Mouse (Mus musculus): Measurements from ENCODE around the gene Arl2.
"Not testable (repeated sequence)": the region's sequence is repeated elsewhere in the genome, so short reads cannot be mapped to it uniquely, and the experiment has no call there.

Arl2 gene

DNA sequence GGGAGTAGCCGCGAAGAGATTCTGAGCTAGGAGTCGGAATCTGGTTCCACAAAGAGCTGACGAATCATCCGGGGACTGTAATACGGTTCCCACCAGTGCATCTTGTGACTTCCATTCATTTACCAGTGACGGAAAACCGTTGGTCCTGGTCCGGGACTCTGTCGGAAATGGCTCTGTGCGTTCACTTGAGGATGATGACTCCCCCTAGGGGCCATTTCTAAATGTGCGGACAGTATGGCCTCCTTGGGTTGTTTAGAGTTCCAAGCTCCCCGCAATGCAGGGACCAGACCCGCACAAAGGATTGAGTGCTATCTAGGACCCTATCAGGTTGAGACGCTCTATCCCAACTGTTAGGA is at the start of gene Arl2:
Gene Arl2, minus strand, starts transcription at position 155 of the 356 bp plus-strand sequence.
- in situ Hi-C loops (cut with MboI; ENCODE audit: low sequenced_read_pairs): no loop called here

DNA sequence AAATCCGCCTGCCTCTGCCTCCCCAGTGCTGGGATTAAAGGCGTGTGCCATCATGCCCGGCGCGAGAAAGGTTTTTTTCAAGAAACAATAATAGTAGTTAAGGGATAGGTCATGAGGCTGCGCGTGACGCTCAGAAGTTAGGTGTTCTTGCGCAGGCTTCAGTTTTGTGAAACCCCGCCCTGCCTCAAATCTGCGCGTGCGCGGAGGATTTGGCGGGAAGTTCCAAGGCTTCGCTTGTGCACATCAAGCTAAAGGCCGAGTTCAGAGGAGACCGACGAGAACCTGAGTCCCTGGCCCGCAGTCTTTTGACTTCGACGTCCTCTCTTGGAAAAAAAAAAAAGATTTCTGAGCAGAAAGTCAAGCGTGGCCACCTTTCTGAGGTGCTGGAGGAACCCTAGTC is 42.8 kb upstream of the Arl2 start, which contains the start of gene Majin:
Gene Majin, plus strand, starts transcription at position 258 of the 400 bp plus-strand sequence.
- in situ Hi-C loops (cut with MboI; ENCODE audit: low sequenced_read_pairs): no loop called here

DNA sequence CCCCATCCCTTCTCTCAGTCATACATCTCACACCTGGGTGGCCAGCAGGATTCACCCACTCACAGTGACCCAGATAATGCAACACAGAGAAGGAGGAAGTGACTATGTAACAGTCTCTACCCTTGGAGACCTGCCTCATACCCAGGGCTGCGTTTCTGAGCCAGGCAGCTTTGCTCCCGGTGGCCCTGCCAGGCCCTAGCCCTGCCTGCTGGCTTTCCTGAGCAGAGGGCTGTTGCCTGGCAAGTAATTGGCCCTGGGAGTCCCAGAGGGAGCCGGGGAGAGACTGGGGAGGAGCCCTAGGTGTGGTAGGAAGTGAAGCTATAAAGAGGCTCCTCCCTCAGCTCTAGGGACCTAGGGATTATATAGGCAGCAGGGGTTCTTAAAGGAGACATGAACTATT is 41.2 kb upstream of the Arl2 start:
- in situ Hi-C loops (cut with MboI; ENCODE audit: low sequenced_read_pairs): no loop called here

DNA sequence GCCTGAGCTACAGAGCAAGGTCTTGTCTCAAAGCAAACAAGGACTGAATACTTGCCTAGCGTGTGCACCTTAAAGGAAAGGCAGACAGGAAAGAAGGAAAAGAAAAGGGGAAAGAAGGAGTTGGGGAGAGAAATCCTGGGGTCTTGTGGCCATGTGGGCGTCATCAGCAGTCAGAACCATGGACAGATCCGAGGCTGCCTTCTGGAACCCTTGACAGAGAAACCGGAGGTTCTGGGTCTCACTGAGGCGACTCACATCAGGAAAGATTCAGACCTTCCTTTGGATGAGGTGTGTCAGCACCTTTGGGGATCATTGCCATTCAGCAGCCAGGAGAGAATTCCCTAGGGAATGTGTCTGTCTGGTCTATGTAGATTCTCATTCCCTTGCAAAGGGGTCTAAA is 40.3 kb upstream of the Arl2 start:
- in situ Hi-C loops (cut with MboI; ENCODE audit: low sequenced_read_pairs): no loop called here

DNA sequence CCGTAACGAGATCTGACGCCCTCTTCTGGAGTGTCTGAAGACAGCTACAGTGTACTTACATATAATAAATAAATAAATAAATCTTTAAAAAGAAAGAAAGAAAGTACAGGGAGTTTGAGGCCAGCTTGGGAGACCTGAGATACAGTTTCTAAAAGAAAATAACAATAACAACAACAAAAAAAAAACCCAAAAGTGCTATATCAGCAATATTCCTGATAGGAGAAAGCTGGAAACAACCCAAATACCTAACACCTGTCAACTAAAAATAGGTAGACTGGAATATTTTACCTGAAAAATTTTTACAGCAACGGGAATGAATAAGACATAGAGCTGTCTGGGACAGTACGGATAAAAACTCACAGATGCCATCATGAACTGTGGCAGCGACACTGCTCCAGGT is 37.4 kb upstream of the Arl2 start:
- in situ Hi-C loops (cut with MboI; ENCODE audit: low sequenced_read_pairs): no loop called here

DNA sequence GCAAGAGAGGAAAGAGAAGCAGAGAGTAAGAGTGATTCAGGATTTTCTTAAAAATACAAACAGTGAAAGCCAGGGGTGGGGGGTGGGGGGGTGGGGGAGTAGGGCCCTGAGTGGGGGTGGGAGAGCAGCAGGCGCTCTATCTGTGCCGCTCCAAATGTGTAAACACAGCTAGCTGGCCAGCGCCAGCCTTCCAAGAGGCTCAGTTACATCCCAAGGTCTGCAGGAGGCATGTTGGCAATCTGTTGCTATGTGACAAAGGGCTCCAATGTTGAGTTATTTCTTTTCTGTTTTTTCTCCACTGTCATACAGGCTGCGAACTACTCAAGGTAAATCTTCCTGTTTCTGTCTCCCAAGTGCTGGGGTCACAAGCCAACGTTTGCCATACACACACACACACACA is 33.4 kb upstream of the Arl2 start:
- in situ Hi-C loops (cut with MboI; ENCODE audit: low sequenced_read_pairs): no loop called here

DNA sequence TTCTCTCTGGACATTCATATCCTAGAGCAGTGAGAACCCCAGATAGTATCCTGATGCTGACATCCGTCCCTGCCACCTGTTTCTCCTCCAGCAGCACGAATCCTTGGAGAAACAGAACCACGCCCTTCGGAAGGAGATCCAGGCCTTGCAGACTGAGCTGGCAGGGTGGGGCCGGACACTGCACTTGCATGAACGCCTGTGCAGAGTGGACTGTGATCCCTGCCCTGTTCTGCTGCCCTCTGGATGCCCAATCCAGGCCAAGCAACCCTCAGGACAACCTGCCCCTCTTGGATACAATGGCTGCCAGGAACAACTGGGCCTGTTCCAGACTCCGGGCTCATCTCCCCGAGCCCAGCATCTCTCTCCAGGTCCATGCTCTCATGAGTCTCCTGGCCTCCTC is 29.9 kb upstream of the Arl2 start:
- in situ Hi-C loops (cut with MboI; ENCODE audit: low sequenced_read_pairs): no loop called here

DNA sequence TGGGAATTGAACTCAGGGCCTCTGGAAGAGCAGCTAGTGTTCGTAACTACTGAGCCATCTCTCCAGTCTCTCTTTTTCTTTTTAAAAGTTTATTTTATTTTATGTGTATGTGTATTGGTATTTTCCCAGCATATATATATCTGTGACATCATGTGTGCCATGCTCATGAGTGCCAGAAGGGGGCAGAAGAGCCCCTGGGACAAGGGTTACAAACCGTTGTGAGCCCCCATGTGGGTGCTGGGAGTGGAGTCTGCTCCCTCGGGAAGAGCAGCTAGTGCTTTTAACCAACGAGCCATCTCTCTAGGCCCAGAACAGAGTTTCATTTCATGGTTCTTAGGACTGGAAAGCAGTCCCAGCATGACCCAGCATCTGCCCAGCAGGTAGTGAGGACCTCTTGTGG is 25.4 kb upstream of the Arl2 start:
- in situ Hi-C loops (cut with MboI; ENCODE audit: low sequenced_read_pairs): no loop called here

DNA sequence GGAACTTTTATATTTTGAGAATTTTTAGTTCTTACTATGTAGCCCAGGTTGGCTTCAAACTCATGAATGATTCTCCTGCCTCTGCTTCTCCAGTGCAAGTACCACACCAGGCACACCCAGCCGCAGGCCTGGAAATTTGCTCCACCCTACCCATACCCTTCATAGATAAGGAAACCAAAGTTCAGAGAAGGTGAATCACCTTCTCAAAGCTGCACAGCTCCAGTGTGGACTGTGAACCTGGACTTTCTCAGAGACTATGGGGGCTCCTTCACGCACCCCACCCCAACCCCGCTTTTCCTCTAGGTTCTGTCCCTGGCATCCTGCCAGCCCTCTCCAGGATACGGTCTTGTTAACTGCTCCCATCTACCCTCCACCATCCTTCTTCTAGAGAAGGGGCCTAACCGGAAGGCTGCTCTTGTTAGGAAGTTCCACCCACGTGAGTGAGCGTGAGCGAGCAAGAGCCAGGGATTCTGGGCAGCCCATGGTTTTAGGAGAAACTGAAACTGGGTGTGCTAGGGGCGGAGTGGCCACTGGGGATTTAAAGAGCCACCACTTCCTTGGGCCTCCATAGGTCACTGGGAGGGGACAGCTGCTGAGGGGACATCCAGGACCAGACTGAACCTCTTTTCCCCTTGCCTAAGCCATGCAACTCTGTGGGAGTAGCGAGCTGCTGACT is 22.7 kb upstream of the Arl2 start:
- in situ Hi-C loops (cut with MboI; ENCODE audit: low sequenced_read_pairs): no loop called here

DNA sequence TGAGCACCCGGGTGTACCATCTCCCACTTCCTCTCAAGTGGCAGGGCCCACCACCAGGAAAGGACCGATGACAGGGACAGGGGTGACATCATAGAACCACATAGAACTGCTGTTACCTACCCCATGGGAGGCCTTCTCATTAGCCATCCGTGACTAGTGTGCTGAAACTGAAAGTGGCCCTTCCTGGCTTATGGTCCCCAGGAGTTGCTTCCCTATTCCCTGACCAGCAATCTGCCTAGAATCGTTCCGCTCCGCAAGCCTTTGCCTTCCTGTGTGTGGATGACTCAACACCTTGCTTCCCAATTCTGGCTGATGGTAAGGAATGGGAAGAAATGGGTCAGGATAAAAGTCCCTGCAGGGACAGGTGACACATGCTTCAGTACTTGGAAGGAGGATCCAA is 15.9 kb upstream of the Arl2 start:
- in situ Hi-C loops (cut with MboI; ENCODE audit: low sequenced_read_pairs): no loop called here

DNA sequence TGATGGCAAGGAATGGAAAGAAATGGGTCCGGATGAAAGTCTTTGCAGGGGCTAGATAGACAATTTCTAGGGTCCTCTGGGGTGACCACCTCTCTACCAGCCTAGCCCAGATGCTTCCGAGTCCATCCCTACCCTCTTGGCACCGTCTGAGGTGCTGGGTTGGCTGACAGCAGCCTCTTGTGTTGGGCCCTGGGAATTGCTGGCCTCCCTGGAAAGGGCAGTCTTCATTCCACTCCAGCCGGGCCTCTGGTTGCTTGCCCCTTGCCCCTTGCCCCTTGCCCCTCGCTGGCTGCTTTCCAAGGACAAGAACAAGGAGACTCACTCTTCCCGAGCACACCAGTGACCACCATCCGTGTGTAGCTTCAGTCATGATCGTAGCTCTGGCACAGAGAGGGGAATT is 15.0 kb upstream of the Arl2 start:
- in situ Hi-C loops (cut with MboI; ENCODE audit: low sequenced_read_pairs): no loop called here

DNA sequence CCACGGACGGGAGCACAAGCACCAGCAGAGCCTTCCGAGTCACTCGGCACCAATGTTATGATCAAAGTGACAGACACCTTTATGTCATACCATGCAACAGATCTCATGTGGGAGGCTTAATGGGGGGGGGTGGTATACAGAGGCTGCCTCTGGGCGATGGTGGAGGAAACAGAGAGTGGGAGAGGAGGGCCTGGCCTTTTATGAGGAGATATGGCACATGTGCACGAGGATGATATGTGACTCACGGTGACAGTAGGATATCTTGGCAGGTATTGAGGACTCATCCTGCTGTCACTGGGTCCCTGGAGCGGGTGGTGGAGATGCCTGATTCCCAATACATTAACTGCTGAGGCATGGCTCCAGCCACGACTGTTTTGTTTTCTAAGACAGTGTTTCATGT is 13.8 kb upstream of the Arl2 start:
- in situ Hi-C loops (cut with MboI; ENCODE audit: low sequenced_read_pairs): no loop called here

DNA sequence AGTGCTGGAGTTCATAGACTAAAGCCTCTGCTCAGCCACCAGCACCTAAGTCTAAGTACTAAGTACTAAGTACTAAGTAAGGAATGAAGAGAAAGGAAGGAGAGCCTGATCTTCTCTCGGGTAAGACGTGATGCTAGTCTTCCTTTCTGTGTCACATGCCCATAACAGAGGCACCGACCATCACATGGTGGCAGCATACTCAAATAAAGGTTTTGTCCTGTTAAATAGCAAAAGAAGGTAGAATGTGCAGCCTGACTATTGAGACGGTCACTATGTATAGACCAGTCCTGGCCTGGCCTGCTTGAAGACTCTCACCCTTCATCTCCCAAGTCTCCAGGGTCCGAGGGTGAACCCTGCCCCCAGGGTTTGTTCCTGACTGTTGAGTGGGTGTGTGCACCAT is 3.5 kb upstream of the Arl2 start:
- in situ Hi-C loops (cut with MboI; ENCODE audit: low sequenced_read_pairs): no loop called here

DNA sequence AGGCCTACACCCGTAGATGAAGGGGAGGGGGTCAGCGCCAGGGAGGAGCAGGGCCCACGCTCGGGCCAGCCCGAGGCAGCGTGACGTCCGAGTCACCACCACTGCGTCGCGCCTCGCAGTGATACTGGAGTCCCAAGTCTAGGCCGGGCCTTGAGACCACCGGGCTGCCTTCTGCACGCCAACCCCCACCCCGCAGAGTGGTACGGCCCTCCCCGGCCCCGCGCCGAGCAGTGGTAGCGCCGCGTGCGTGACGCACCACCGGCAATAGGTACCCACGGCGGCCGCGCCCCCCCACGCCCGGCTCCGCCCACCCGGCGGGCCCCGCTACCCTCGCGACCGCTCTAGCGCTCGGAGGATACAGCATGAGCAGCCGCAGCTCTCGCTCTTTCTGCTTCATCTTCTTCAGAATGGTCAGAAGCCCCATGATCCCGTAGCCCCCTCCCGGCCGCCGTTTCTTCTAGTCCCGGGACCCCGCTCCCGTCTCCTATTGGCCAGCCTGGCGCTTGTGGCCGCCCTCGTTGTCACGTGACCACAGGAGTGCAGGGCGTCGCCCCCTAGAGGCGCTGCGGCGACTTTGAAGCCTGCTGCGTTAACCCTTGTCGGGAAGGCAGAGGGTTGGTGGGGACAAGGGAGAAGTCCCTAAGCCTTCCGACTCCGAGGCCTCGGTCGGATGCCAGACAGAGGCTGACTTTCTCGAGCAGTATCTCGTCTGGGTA is 512 bp downstream of the Arl2 start, which contains the start of gene Batf2:
Gene Batf2, plus strand, starts transcription at position 306 of the 716 bp plus-strand sequence.
- in situ Hi-C loops (cut with MboI; ENCODE audit: low sequenced_read_pairs): no loop called here

DNA sequence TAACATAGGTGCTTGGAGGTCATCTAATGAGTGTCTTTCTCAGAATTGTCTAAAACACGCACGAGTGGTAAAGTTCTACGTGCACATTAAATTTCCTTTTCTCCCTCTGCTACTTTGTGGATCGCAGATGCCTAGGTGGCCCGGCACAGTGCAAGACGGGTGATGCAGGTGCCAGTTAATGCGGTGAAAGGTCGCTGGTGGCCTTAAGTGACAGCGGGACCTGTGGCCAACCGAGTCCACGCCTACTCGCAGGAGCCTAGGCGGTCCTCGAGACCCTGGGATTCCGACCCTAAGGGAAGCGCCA is 1.0 kb downstream of the Arl2 start:
- in situ Hi-C loops (cut with MboI; ENCODE audit: low sequenced_read_pairs): no loop called here

DNA sequence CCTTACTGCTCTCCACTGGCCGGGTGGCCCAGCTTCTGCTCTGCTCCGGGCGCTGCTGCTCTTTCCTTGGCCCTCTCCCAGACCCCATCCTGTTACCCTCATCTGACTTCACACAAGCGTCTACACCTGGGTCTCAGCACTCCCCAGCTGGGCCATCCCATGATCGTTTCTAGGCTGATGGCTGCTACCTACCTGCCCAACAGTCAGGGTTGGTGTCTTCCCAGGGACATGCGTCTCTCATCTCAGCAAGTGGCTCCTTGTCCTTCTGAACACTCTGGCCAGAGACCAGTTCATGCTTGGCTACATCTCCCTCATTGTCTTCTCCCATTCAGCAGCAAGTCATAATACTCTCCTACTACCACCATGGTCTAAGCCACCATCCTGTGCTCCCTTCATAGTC is 1.6 kb downstream of the Arl2 start:
- in situ Hi-C loops (cut with MboI; ENCODE audit: low sequenced_read_pairs): no loop called here

DNA sequence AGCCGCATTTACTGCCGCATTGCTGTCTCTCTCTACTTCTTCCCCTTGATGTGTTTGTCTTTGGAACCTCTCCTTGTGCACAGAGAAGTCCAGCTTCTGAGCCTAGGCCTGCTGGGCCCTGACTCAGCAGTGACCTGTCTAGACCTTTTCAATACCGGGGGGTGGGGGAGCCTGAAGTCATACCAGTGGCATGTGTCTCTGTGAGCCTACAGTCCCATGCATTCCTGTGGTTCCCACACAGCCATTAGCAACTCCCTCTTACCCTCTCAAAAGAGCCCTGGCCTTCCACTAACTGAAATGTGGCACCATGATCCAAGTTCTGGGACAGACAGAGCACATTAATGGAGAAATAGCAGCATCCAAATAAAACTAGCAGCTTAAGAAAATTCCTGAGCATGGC is 5.0 kb downstream of the Arl2 start:
- in situ Hi-C loops (cut with MboI; ENCODE audit: low sequenced_read_pairs): no loop called here

DNA sequence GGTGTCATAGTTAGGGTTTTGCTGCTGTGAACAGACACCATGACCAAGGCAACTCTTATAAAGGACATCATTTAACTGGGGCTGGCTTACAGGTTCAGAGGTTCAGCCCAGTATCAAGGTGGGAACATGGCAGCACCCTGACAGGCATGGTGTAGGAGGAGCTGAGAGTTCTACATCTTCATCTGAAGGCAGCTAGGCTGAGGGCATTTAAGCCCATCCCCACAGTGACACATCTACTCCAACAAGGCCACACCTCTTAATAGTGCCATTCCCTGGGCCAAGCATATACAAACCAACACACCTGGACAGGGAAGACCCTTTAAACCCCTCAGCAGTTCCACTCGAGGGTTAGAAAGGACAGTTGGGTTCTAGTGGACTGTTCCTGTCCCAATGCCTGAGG is 8.2 kb downstream of the Arl2 start:
- in situ Hi-C loops (cut with MboI; ENCODE audit: low sequenced_read_pairs): not testable (repeated sequence)

DNA sequence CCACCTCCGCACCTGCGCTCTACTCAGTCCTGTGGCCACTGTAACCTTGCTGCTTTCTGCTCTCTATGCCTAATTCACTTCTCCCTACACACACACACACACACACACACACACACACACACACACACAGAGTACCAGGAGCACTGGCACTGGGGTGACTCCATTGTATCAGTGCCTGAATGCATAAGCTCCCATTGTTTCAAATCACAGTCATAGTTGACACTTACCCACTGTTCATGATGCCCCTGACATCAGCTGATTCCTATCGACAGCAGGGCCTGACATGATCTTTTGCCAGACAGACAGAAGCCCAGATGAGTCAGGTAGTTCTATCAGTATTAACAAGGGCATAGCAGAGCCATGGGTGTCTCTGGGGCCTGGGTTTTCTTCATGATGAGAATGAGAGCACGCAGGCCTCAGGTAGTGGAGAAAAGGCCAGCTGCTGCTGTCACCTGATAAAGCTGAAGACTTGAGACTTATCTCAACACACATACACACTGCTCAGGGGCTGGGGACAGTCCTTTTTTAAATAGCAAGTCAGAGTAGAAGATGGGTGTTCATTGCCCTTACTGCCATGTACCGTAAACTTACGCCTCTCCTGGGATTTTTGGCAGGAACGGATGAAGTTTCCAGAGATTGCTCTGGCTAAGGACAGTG is 9.0 kb downstream of the Arl2 start:
- in situ Hi-C loops (cut with MboI; ENCODE audit: low sequenced_read_pairs): no loop called here

DNA sequence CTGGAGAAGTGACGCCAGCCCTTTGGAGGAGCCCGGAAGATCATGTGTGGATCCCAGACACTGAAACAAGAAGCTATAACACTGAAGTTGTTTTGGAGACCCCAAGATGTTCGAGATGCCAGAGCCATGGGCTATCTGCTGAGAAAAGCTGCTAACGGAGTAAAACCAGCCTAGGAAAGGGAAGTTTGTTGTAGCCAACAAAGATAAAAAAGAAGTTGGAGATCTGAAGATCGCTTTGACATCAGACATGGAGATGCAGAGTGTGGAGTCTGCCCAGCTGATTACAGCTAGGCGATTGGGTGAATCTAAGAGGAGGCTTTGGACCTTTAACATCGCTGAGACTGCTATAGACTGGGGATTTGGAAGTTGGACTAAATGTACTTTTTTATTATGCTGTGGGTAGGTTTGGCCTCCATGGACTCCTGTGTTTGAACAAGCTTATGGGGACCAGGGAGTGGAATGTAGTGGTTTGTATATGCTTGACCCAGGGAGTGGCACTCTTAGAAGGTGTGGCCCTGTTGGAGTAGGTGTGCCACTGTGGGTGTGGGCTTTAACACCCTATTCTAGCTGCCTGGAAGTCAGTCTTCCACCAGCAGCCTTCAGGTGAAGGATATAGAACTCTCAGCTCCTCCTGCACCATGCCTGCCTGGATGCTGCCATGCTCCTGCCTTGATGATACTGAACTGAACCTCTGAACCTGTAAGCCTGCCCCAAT is 10.8 kb downstream of the Arl2 start:
- in situ Hi-C loops (cut with MboI; ENCODE audit: low sequenced_read_pairs): not testable (repeated sequence)

DNA sequence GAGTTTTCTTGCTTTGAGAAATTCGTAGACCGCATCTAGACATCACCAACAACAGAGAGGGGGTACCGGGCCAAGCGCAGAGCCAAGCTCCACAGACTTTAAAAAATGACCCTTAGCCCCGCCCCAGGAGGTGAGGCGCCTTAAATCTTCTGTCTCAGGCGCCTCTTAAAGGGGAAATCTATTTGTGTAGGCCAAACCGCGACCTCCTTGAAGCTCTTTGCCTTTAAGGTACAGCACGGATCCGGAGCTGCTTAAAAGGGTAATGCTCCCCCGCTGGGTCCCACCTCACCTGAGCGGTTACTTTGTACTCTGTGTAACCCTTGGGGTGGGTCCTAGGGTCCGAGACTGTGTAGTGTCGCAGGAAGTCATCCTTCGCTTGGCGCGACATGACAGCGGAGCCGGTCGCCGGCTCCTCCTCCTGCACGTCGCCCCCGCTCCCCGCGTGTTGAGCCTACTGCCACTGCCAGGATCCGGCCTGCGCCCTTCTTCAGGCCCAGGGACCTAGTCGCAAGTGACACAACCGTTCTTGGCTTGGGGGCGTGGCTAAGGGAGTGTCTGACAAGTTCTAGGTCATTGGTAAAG is 13.5 kb downstream of the Arl2 start, which contains the start of gene Snx15:
Gene Snx15, minus strand, starts transcription at position 545 of the 582 bp plus-strand sequence.
- in situ Hi-C loops (cut with MboI; ENCODE audit: low sequenced_read_pairs): loop anchor here (10.0 kb wide), 1 partner anchor 163 kb away; the partner anchor contains the start of gene Pola2
